Comparison of ENCODE assay signal across 8 mouse cellular contexts in genomic region chr12:91625013-91625412, GRCm38 (mm10). TPM values are rescaled to one million over a fixed set of nuclear protein-coding genes. Genes with fewer than 3 reads are reported as not detected.
DNase-seq lines count a peak whose midpoint lies in the region; ATAC-seq and TF ChIP-seq lines count a peak whose summit lies in the region.

No protein-coding gene starts in this region.

- WGBS in kidney, postnatal 0 days = 87% methylated on average over 1 of the region's 1 CpGs
- 78% methylated on average over 1 of the region's 1 CpGs for WGBS in embryonic facial prominence, embryonic 10.5 days

- CTCF ChIA-PET in Patski (lab: Charles Lee) = interaction anchor here (0.9 to 2.1 kb wide), 3 partner anchors 163 to 175 kb away, joined by 3 to 5 read pairs (median 3); partner anchors contain the start of gene Ston2

- no peaks in the 10 kb centered on the region for H3K9me3 ChIP-seq in kidney, postnatal 0 days (replicated peaks; ENCODE audit: low read length)
- no peaks in the 10 kb centered on the region for H3K9me3 ChIP-seq in embryonic facial prominence, embryonic 10.5 days

- no peaks in the 10 kb centered on the region for H3K27me3 ChIP-seq in Patski
- H3K27me3 ChIP-seq in kidney, postnatal 0 days (ENCODE audit: insufficient read depth, low read length) = no peaks in the 10 kb centered on the region
- H3K27me3 ChIP-seq in splenic B cell, adult 2 months (ENCODE audit: control insufficient read depth, insufficient read depth, low read length, poor library complexity, severe bottlenecking) = no peaks in the 10 kb centered on the region
- no peaks in the 10 kb centered on the region for H3K27me3 ChIP-seq in embryonic facial prominence, embryonic 10.5 days (replicated peaks; ENCODE audit: low read depth, poor library complexity, severe bottlenecking)

- peak; percentile 65 for TF ChIP-seq CTCF in Patski (IDR thresholded peaks at IDR 0.05)
- peak; percentile 69 for TF ChIP-seq CTCF in kidney, postnatal 0 days (IDR thresholded peaks at IDR 0.05; ENCODE audit: low read depth)

- no peak for ATAC-seq in Patski
- no peak for ATAC-seq in kidney, postnatal 0 days (replicated peaks; ENCODE audit: low FRiP score, low read depth)

- H3K9ac ChIP-seq in kidney, postnatal 0 days (ENCODE audit: low read depth, low read length) = no peak overlapping the region

- peak; percentile 34 for DNase-seq in heart, postnatal 4 days
- no peak for DNase-seq in heart, postnatal 25 days (ENCODE audit: low spot score)
- DNase-seq in A20 (ENCODE audit: low read depth, low spot score) (peak; percentile 55), Patski (ENCODE audit: low read depth, low spot score) (no peak)
- DNase-seq in kidney, postnatal 0 days (ENCODE audit: low spot score) = no peak
- peak; percentile 69 for DNase-seq in splenic B cell, adult 2 months (ENCODE audit: low read depth, low spot score)
- no peak for DNase-seq in cerebellum, postnatal 4 days (ENCODE audit: low spot score in 2 of 2)
- DNase-seq in embryonic facial prominence, embryonic 10.5 days (ENCODE audit: low spot score) = no peak

- POLR2A ChIA-PET in Patski (lab: Charles Lee) = no interaction called here

- no peak overlapping the region for H3K4me3 ChIP-seq in kidney, postnatal 0 days (replicated peaks; ENCODE audit: low read depth, low read length)
- H3K4me3 ChIP-seq in embryonic facial prominence, embryonic 10.5 days = no peak overlapping the region

- H3K36me3 ChIP-seq in kidney, postnatal 0 days (ENCODE audit: insufficient read depth, low read length) = no peaks in the 10 kb centered on the region
- no peaks in the 10 kb centered on the region for H3K36me3 ChIP-seq in splenic B cell, adult 2 months (ENCODE audit: control insufficient read depth, insufficient read depth, low read length, poor library complexity, severe bottlenecking)
- no peaks in the 10 kb centered on the region for H3K36me3 ChIP-seq in embryonic facial prominence, embryonic 10.5 days (replicated peaks)

- no peak overlapping the region for H3K4me2 ChIP-seq in kidney, postnatal 0 days (ENCODE audit: low read length)

- no peaks in the 10 kb centered on the region for H3K4me1 ChIP-seq in kidney, postnatal 0 days (replicated peaks; ENCODE audit: insufficient read depth, low read length)
- no peaks in the 10 kb centered on the region for H3K4me1 ChIP-seq in embryonic facial prominence, embryonic 10.5 days

- in situ Hi-C loops in Patski (cut with MboI; ENCODE audit: low pct_unique_long_range_greater_than_20kb) = no loop called here

- no peak overlapping the region for H3K27ac ChIP-seq in kidney, postnatal 0 days
- H3K27ac ChIP-seq in embryonic facial prominence, embryonic 10.5 days (replicated peaks) = no peak overlapping the region

- intact Hi-C loops in heart, postnatal 25 days (cut with DNase I) = loop anchor here (1.0 kb wide), 1 partner anchor 174 kb away; no protein-coding TSS in a partner anchor

RNA-seq across cellular contexts. Expression of gene Gtf2a1, which starts 34.7 kb away (rescaled TPM):
- total RNA-seq in heart, postnatal 4 days (2021) = 10 to 100 TPM; 32.6 to 33.3 TPM
- total RNA-seq in heart, postnatal 25 days (2021) = 10 to 100 TPM; 24.7 to 27.4 TPM
- polyA plus RNA-seq in Patski (2021) = 13.0 TPM
- polyA plus RNA-seq in kidney, postnatal 0 days (2015; fragmentation: Nextera tagmentation; extraction: Ambion mirVana) = 29.5 and 34.2 TPM in 2 replicates
- polyA plus RNA-seq in embryonic facial prominence, embryonic 10.5 days (2016; fragmentation: Nextera tagmentation; extraction: Ambion mirVana) = 67.7 and 70.1 TPM in 2 replicates

Comparison
In these comparisons a context has a peak if more than half of its experiments do, and no peak if none do; other contexts are left out.
1. DNase-seq: peak in heart, postnatal 4 days (single experiment), A20 (single experiment) and splenic B cell, adult 2 months (single experiment); none in heart, postnatal 25 days (single experiment), Patski (single experiment), kidney, postnatal 0 days (single experiment), cerebellum, postnatal 4 days (0 of 2) and embryonic facial prominence, embryonic 10.5 days (single experiment).